Mouse (Mus musculus): ENCODE measurements around the gene Gm49721.
"Not testable (repeated sequence)": the region's sequence is repeated elsewhere in the genome, so short reads cannot be mapped to it uniquely, and the experiment has no call there.

Gm49721 gene

DNA sequence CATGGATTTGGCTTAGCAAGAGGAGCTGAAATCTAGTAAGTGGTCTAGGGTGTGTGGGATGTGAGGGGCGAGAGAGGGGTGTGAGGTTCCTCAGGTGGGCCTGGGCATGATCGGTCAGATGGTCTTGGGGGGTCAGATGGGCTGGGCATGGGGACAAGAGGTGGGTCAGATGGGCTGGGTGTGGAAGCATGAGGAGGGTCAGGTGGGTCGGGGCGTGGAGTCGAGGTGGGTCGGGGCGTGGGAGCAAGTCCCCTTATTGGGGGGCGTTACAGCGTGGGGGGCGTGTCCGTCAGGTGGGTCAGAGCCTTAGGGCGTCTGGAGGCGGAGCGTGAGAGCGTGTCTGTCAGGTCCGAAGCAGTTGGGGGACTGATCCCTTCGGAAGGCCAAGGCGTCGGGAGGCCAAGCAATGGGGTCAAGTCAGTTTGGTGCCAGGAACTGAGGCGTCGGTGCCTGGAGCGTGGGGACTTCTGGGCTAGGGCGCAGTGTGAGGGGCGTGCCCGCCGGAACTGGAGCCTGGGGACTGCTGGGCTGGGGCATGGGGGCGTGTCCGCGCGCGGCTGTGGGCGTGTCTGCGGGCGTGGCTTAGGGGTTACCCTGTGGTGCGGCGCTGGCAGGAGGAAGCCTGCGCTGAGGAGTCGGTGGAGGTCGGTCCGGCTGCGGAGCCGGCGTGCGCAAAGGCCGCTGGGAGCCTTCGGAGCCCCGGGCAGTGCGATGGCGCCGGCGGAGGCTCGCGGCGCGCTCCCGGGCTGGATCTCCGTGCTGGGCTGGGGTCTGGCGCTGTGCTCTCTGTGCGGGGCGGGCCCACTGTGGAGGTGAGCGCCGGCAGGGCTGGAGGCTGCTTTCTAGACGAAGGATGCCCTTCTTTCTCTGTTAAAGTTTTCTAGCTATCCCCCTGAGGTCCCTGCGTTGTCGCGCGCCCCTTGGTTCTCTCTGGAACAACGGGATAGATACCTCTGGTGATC lies at the start of gene Gm49721:
Gene Gm49721, plus strand, starts transcription at position 618 of the 962 bp plus-strand sequence.
- DNase-seq (ENCODE audit: low spot score), result peak; percentile 31

DNA sequence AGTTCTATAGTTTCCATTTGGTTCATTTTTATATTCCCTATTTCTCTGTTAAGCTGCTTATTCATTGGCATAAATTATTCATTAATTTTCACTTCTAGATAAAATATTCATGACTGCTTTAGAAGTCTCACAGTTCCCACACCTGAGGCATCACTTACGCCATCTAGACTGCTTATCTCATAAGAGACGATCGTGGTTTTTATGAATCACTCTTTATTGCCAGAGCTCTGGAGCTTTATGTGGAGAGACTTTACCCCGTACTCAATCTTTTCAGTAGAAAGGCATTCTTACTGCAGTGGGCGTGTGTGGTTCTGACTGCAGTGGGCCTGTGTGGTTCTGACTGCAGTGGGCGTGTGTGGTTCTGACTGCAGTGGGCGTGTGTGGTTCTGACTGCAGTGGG lies 47.1 kb upstream of the Gm49721 start:
- DNase-seq (ENCODE audit: low spot score), result not testable (repeated sequence)

DNA sequence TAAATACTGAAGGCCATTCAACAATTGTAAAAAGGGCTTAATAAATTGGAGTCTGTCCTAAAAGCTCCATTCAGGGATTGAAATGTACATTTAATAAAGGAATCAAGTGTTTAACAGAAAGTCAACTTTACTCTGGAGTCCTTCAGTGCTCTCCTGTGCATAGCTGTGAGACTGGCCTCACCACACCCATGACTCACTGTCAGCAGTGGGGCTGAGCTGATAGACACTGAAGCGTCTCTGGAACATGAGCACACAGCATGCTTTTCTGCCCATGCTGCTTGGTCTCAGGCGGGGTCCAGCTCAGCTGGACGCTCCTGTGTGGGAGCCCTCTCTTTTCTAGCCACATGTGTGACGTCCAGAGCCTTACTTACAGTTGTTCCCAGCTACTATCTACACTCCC lies 36.1 kb upstream of the Gm49721 start:
- DNase-seq (ENCODE audit: low spot score), result not testable (repeated sequence)

DNA sequence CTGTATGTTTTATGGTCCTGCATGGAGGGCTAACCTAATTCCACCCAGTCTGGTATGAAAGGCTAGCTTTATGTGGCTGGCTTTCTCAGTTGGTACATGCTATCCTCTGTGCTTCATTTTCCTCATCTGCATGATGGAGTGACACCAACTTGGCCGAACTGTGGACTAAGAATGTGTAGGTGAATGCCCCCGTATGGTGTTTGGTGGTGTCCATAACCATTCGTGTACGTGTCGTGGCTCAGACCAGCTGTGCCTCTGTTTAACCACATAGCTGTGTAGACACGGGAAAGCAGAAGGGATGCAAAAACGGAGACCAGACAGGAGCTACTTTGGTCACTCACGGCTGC lies 31.1 kb upstream of the Gm49721 start:
- not testable (repeated sequence) for DNase-seq (ENCODE audit: low spot score)

DNA sequence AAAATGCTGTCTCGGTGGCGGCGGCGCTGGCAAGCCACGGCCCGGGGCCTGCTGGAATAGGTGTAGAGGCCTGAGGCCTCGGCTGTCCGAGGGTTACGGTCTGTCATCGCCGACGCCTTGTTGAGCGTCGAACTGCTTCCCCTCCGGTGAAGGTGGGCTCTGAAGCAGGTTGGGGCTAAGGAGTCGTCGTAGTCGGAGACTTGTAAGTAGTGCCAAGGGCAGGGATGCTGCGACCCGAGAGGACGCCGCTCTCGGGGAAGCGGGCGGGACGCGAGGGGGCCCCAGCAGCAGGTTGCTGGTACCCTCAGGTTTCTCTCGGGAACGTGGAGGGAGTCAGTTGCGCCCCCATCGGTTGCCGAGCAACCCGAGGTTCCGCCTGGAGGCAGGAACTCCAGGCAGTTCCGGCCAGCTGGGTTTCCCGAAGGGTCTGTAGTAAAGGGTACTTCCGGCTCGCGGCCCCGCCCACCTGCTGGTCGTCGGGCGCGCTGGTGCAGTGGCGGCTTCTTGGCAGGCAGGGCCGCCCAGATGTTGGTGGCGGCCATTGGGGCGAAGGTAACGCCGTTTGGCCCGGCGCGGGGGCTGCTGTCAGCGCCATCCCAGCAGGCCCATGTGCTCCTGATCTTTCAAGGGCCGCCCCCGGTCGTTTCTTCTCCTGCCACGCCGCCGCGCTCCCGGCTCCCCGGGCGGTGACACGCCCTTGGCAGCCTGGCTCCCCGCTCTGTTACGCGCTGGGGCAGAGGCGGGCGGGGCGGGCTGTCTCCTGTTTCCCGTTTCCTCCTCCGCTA lies 30.5 kb upstream of the Gm49721 start, which contains the start of gene Rsph3b:
Gene Rsph3b, minus strand, starts transcription at position 699 of the 785 bp plus-strand sequence.
- peak; percentile 90 for DNase-seq (ENCODE audit: low spot score)

DNA sequence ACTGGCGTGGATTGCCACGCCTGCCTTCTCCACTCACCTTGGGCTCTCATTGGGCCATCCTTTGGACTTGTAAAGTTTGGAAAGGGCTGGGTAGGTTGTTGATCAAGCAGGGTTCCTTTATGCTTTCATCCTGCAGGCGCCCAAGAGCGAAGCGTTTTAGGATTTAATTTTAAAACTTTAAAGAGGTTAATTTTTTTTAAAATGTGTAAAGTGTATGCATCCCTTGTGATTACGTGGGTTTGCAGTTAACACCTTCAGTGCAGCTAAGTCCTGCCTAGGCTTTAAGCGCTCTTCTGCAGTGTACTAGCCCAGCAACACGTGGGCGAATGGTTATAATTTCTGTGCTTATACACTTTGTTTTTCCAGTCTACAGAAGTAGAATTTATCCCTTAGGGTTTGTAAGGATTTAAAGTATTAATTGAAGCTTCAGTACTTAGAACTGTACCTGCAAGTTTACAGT lies 29.9 kb upstream of the Gm49721 start:
- DNase-seq (ENCODE audit: low spot score), result peak; percentile 7

DNA sequence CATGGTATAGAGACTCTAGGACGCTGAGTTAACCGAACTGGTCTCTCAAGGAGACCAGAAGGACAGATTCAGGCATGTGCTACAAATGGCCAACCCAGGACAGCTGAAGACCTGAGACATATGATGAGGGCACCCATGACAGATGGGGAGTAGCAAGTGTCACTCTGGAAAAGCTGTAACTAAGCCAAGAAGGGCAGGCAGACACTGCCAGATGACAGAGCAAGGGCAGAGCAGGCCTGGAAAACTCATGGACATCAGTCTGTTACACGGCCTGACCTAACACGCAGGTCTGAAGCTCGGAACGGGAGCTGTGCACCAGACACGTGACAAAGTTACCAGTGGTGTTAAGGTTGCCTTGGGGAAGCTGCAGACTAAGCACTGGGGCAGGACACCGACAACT lies 19.8 kb upstream of the Gm49721 start:
- DNase-seq (ENCODE audit: low spot score), result not testable (repeated sequence)

DNA sequence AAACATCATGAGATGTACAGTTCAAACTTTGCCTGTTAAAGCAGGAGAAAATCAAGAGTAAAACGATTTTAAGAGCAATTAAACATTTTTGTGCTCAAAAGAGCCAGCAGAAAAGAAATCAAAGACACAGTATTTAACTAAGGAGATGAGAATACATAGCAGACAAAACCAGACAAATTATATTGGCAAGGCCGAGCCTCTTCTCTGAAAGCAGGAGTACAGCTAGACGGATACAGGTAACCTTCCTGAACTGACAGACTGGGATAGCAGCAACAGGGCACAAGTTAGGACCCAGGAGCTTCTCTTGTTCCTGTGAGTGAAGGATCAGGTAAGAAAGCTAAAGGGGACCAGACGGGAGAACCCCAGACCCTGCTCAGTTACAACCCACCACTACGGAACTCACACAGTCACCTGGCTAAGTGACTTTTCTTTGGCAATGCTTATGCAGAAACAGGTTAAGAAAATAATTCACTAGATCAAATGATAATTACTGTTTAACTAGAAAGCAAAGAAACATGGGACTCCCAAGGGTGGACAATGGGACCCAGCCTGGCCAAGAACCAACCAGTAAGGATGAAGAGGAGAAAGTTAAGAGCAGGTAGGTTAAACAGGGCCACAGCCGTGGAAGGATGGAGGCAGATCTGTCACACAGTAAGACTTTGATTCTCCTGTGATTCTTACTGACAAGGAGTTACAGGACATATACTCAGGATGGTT lies 19.0 kb upstream of the Gm49721 start:
- not testable (repeated sequence) for DNase-seq (ENCODE audit: low spot score)

DNA sequence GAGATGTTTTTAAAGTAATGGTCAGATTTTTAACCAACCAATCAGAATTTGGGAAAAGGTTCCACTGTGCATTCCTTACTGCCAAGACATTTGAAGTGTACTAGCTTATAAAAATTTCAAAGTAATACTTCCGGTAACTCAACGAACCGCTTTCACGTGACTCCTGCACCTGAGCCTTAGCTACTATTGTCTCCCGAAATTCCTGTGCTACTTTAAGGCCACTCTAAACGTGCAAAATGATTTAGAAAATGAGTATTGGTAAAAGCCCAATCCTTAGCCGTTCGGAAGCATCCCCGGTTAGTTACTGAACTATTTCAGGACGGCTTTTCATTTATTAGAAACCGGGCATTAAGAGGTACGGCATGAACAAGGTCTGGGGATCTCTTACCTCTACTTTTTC lies 18.4 kb upstream of the Gm49721 start:
- DNase-seq (ENCODE audit: low spot score), result peak; percentile 4

DNA sequence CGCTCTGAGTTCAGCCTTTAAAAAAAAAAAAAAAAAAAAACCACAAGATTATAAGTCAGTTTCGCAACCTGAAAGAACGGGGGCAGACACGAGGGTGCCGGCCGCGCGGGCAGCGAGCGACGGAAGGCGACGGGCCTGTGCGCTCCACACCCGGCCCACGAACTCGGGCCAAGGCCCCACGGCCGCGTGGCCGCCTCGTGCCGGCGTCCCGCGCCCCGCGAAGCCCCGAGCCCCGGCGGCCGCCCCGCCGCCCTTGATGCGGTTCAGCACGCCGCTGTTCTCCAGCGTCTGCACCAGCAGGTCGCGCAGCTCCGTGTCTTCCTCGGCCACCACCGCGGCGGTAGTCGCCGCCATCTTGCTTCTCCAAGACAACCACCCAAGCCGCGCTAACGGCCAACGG lies 17.9 kb upstream of the Gm49721 start, which contains the start of gene Tagap1:
Gene Tagap1, minus strand, starts transcription at position 381 of the 400 bp plus-strand sequence.
- peak; percentile 6 for DNase-seq (ENCODE audit: low spot score)

DNA sequence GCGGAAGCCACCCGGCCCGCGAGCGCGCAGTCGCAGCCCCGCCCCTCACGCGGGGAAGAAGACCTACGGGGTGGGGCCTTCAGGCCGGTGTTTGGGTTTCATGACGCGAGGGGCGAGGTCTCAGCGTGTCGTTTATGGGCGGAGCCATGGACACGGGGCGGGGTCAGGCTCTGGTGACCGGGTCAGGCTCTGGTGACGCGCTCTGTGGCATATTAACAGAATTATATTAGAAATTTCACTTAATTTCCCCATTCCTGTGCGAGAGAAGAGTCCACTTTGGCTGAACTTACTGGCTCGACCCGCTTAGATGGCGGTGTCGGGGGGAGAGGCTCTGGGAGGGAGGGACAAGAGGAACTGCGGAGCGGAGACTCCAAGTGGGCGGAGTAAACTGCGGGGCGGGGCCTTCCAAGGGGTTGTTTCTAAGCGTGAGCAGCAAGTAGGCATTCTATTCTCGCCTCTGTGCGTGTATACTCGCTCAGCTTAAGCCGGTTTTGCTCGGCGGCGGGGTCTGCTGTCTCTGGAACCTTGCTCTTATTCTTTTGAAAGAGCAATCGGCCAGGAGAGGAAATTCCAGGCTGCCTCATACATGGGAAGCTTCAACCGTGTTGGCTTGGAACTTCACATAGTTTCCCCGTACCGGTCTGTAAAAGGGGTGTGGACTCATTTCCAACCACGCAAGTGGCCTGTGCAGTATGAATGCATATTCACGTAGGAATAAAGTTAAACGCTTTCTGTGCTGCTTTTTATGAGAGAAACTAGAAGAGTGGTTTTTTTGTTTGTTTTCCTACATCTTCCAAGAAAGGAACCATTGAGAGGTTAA lies 17.3 kb upstream of the Gm49721 start:
- DNase-seq (ENCODE audit: low spot score), result peak; percentile 7

DNA sequence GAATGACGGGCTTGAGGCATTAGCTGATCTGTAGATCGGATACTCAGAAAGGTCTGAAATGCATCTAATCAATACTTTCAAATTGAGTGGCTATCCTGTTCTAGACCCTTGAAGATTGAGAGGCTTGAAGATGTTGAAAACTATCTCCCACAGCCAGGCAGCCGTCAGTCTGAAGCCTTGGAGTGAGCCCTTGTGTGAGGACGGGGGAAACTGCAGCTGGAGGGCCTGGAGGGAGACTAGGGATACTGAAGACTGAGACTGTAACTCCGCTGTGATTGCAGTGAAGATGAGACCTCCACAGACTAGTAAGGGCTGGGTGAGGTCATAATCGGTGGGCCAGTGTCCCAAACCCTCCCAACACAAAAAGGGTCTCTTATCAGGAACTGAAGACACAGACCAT lies 16.4 kb upstream of the Gm49721 start:
- DNase-seq (ENCODE audit: low spot score), result not testable (repeated sequence)

DNA sequence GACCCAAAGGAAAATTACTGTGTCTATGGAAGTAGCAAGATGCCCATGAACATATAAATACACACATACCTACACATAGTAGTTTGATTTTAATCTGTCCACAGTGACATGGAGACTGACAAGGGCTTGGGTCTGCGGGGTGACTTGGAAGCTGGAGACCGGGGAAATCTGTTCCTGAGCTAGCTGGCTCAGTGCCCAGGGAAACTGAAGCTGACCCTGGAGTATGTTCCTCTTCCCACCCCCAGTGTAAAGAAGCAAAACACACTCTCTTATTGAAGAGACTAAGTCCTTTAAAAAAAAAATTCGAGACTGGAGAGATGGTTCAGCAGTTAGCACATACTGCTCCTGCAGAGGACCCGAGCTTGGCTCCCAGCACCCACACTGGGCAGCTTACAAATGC lies 15.8 kb upstream of the Gm49721 start:
- DNase-seq (ENCODE audit: low spot score), result not testable (repeated sequence)

DNA sequence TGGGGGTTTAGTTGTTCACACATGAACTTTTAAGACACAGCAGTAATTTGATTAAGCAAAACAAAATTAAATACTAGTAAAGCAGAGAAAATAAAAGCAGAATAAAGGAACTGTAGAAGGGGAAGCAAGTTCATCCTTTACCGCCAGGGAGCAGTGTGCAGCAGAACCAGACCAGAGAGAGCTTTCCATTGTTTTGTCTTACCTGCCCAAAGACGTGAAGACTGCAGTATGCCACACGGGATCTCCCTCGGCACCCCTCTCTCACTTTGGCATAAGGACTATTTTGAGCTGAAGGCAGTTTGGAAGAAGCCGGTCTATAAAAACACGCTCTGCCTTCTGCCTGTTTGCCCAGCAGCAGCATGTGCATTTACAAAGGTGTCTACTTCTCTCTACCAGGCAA lies 13.3 kb upstream of the Gm49721 start:
- peak; percentile 8 for DNase-seq (ENCODE audit: low spot score)

DNA sequence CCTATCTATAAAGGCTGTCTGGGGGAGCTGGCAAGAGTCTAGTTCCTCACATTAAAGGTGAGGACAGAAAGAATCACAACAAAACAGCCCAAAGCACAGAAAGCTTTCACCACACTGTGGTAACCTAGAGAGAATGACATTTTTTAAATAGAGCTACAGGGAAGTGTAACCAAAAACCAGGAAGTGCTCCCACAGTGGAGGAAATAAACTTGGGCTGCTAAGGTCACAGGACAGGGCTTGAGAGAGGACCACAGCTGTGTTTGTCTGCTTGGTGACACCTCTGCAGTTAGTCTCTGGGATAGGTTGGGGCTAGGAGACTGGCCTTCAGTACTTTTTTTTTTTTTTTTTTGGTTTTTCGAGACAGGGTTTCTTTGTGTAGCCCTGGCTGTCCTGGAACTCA lies 11.0 kb upstream of the Gm49721 start:
- DNase-seq (ENCODE audit: low spot score), result not testable (repeated sequence)

DNA sequence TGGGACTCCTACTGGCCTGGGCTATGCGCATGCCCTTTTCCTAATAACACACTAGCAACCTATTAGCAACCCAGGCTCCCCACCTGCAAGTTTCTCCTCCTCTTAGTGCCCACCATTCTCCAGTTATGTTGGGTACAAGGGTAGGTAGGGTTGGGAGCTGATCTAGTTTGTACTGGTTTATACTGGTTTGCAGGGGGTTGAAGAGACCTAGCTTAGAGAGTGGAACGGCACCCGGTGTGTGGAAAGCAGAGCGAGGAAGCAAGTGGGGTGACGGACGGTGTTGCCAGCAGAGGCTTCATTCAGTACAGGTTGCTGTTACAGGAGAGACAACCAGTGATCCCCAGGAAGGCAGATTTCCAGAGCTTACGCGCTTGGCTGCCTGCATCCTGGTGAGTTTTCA lies 8.4 kb upstream of the Gm49721 start, which contains the start of gene Rnaset2b:
Gene Rnaset2b, plus strand, starts transcription at position 301 of the 400 bp plus-strand sequence.
- not testable (repeated sequence) for DNase-seq (ENCODE audit: low spot score)

DNA sequence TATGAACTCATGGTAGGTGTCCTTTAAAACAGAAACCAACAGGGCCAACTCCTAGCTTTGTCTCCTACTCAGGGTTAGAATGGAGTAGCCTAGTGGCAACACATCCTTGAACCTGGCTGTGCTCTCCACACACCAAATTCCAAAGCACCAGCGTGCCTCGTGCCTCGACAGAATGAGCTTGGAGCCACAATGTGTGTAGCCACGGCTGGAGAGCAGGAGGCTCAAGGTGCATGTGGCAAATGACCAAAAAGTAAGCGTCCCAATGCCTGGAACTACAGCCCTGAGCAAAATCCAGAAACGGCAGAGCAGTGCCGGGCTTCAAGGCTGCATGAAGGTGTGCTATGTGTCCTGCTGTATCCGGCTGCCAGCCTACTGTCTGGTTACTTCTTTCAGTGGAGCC lies 7.5 kb upstream of the Gm49721 start:
- not testable (repeated sequence) for DNase-seq (ENCODE audit: low spot score)

DNA sequence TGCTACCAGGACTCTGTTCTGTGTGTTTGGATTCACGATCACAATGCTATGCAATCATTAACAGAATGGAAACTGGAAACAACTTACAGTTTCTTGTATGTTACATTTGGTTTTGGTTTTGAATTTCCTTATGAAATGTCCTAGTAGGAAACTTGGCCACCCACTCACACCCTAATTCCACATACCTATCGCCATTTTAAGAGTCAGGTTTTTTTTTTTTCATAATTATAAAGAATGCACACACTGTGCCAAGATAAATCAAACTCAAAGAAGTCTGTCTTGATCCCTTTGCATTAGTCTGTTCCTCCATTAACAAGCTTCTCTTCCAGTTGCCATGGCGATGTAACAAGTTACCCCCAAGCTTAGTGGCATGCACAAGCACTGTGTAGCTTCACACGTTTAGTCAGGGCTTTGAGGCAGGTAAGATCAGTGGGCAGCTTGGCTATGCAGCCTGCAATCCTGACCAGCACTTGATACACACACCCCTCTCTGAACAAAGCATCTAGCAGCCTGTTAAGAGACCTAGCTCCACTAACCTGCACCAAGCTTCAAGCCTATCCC lies 5.8 kb upstream of the Gm49721 start:
- DNase-seq (ENCODE audit: low spot score), result not testable (repeated sequence)

DNA sequence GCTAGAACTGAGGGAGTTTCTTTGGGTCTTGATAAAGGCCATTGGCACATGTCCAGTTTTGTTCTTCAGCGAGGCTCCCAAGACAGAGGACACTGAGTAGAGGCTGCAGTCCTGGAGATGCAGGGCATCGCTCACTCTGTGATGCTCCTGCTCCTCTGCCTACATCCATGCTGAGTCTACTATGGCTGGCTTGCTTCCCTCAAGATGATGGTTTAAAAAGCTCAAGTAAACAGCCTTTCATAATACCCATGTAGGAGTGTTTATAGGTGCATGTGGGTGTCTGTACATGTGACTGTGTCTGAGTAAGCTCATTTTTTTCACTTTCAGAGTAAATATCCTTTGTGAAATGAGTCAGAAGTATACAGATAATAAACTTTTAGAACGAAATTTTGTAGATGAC lies 3.7 kb upstream of the Gm49721 start:
- DNase-seq (ENCODE audit: low spot score), result not testable (repeated sequence)

DNA sequence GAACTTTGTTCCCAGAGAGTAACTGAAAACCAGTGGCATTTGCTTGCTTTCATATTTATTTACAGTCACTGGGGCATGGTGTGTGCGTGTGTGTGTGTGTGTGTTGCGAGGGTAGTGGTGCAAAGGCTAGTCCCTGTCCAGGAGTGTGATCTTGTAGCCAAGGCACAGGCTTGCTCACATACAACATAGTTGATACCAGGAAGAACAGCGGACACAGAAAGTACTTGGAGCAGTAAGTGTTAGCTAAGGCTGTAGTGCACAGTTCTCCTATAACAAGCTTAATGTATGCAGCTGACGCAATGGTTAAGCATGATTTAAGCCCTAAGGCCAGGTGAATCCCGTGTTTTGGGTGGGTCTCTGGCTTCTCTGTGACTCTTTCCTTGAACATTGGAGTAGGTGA lies 676 bp downstream of the Gm49721 start:
- DNase-seq (ENCODE audit: low spot score), result peak; percentile 4

DNA sequence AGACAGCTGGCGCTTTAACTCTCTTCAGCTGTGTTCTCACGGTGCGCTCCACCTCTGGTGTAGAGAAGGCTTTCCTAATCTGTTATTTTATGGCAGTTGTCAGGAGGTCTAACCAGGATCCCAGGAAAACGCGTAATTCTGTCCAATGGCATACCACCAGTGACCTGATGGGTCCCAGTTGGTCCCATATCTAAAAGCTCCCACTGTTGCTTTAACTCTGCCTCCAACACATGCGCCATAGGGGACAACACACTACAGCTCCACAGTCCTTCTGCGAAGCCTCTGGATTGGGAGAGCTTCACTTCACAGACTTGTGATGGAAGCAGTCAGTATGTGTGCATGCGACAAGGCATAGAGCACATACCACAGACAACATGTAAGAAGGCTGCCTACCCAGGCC lies 1.4 kb downstream of the Gm49721 start:
- DNase-seq (ENCODE audit: low spot score), result not testable (repeated sequence)

All from embryo, embryonic 10 days (tissue).